Mouse (Mus musculus): Measurements from ENCODE around the gene Cnot1. TPM values are rescaled to one million over a fixed set of nuclear protein-coding genes. Genes with fewer than 3 reads are reported as not detected.

The Cnot1 gene
- 47.7 and 53.7 TPM in 2 replicates for polyA plus RNA-seq (2016; fragmentation: Nextera tagmentation; extraction: Ambion mirVana)

- Histone ChIP-seq H3K9me3 (replicated peaks) (no peaks in the 10 kb centered on the region), H3K9ac (peak within 1 kb of the TSS; percentile 98), H3K36me3 (peaks cover 29% of the 10 kb centered on the region), H3K27me3 (replicated peaks) (no peaks in the 10 kb centered on the region), H3K4me1 (peaks cover 45% of the 10 kb centered on the region), H3K27ac (peak within 1 kb of the TSS; percentile 93), H3K4me3 (peak within 1 kb of the TSS; percentile 98), H3K4me2 (peak within 1 kb of the TSS; percentile 95)
- peak; percentile 95 for ATAC-seq
- WGBS (ENCODE audit: insufficient replicate concordance): under 1% methylated on average over 44 of the region's 44 CpGs
Measured at GRCm38 (mm10) chr8:95807331-95807843, at the start of gene Cnot1. Gene Cnot1, minus strand, starts transcription at chr8:95807464.

GRCm38 (mm10) chr8:95854174-95854573, 46.9 kb upstream of the Cnot1 start:
- H3K27ac ChIP-seq: no peak overlapping the region
- H3K9me3 ChIP-seq (replicated peaks): no peaks in the 10 kb centered on the region
- WGBS (ENCODE audit: insufficient replicate concordance): 60% methylated on average over 6 of the region's 6 CpGs
- H3K9ac ChIP-seq: no peak overlapping the region
- H3K36me3 ChIP-seq: no peaks in the 10 kb centered on the region
- H3K4me2 ChIP-seq: no peak overlapping the region
- no peak for ATAC-seq
- H3K4me3 ChIP-seq: no peak overlapping the region
- H3K27me3 ChIP-seq (replicated peaks): no peaks in the 10 kb centered on the region
- H3K4me1 ChIP-seq: peaks cover 17% of the 10 kb centered on the region

GRCm38 (mm10) chr8:95853102-95853843, 46.0 kb upstream of the Cnot1 start, which contains the start of gene Slc38a7:
Gene Slc38a7, minus strand, starts transcription at chr8:95853539.
- peak; percentile 85 for ATAC-seq

GRCm38 (mm10) chr8:95852290-95852689, 45.0 kb upstream of the Cnot1 start:
- Histone ChIP-seq H3K4me2 (peak overlapping the region; percentile 77), H3K36me3 (0 out of 2 replicates have a peak, but pooled peaks cover 4% of the 10 kb centered on the region), H3K27me3 (replicated peaks) (no peaks in the 10 kb centered on the region), H3K9ac (peak overlapping the region; percentile 66), H3K9me3 (replicated peaks) (no peaks in the 10 kb centered on the region), H3K27ac (0 out of 2 replicates have a peak overlapping the region, but pooled peaks have one; percentile 33), H3K4me1 (peaks cover 29% of the 10 kb centered on the region), H3K4me3 (peak overlapping the region; percentile 65)
- WGBS (ENCODE audit: insufficient replicate concordance): 34% methylated on average over 4 of the region's 4 CpGs
- peak; percentile 40 for ATAC-seq

More at GRCm38 (mm10) chr8:95853102-95853843, 46.0 kb upstream of the Cnot1 start, which contains the start of gene Slc38a7:
- 13% methylated on average over 22 of the region's 22 CpGs for WGBS (ENCODE audit: insufficient replicate concordance)
- Histone ChIP-seq H3K9ac (peak within 1 kb of the TSS; percentile 66), H3K4me3 (peak within 1 kb of the TSS; percentile 65), H3K36me3 (0 out of 2 replicates have a peak, but pooled peaks cover 3% of the 10 kb centered on the region), H3K9me3 (replicated peaks) (no peaks in the 10 kb centered on the region), H3K27ac (peak within 1 kb of the TSS; percentile 33; the same call in 1 of the 2 replicates), H3K4me2 (peak within 1 kb of the TSS; percentile 77), H3K4me1 (peaks cover 24% of the 10 kb centered on the region), H3K27me3 (replicated peaks) (no peaks in the 10 kb centered on the region)

- 65% methylated on average over 2 of the region's 2 CpGs for WGBS (ENCODE audit: insufficient replicate concordance)
- ATAC-seq: no peak
- Histone ChIP-seq H3K9ac (no peak overlapping the region), H3K27me3 (replicated peaks) (no peaks in the 10 kb centered on the region), H3K36me3 (peaks cover 13% of the 10 kb centered on the region), H3K4me3 (no peak overlapping the region), H3K9me3 (replicated peaks) (no peaks in the 10 kb centered on the region), H3K4me1 (peaks cover 29% of the 10 kb centered on the region), H3K27ac (no peak overlapping the region), H3K4me2 (no peak overlapping the region)
Measured at GRCm38 (mm10) chr8:95850326-95850725, 43.1 kb upstream of the Cnot1 start.

GRCm38 (mm10) chr8:95848734-95849464, 41.6 kb upstream of the Cnot1 start:
- Histone ChIP-seq H3K27ac (no peak overlapping the region), H3K4me3 (no peak overlapping the region), H3K9me3 (replicated peaks) (no peaks in the 10 kb centered on the region), H3K9ac (no peak overlapping the region), H3K4me1 (peaks cover 29% of the 10 kb centered on the region), H3K4me2 (no peak overlapping the region), H3K27me3 (replicated peaks) (no peaks in the 10 kb centered on the region), H3K36me3 (peaks cover 24% of the 10 kb centered on the region)
- ATAC-seq: no peak
- 81% methylated on average over 19 of the region's 19 CpGs for WGBS (ENCODE audit: insufficient replicate concordance)

GRCm38 (mm10) chr8:95848061-95848551, 40.8 kb upstream of the Cnot1 start:
- H3K9ac ChIP-seq: no peak overlapping the region
- no peak overlapping the region for H3K4me3 ChIP-seq
- 61% methylated on average over 24 of the region's 24 CpGs for WGBS (ENCODE audit: insufficient replicate concordance)
- H3K9me3 ChIP-seq (replicated peaks): no peaks in the 10 kb centered on the region
- H3K36me3 ChIP-seq: peaks cover 32% of the 10 kb centered on the region
- no peak overlapping the region for H3K4me2 ChIP-seq
- H3K27me3 ChIP-seq (replicated peaks): no peaks in the 10 kb centered on the region
- no peak overlapping the region for H3K27ac ChIP-seq
- H3K4me1 ChIP-seq: peaks cover 26% of the 10 kb centered on the region
- no peak for ATAC-seq

GRCm38 (mm10) chr8:95845026-95845425, 37.8 kb upstream of the Cnot1 start:
- no peak overlapping the region for H3K27ac ChIP-seq
- no peak overlapping the region for H3K4me2 ChIP-seq
- no peak overlapping the region for H3K9ac ChIP-seq
- H3K4me1 ChIP-seq: peaks cover 12% of the 10 kb centered on the region; the same call in 1 of the 2 replicates
- ATAC-seq: no peak
- 76% methylated on average over 7 of the region's 7 CpGs for WGBS (ENCODE audit: insufficient replicate concordance)
- H3K36me3 ChIP-seq: peaks cover 53% of the 10 kb centered on the region
- no peak overlapping the region for H3K4me3 ChIP-seq
- H3K9me3 ChIP-seq (replicated peaks): no peaks in the 10 kb centered on the region
- H3K27me3 ChIP-seq (replicated peaks): no peaks in the 10 kb centered on the region

- Histone ChIP-seq H3K4me2 (no peak overlapping the region), H3K9ac (no peak overlapping the region), H3K9me3 (replicated peaks) (no peaks in the 10 kb centered on the region), H3K27me3 (replicated peaks) (no peaks in the 10 kb centered on the region), H3K36me3 (peaks cover 57% of the 10 kb centered on the region), H3K4me1 (peaks cover 10% of the 10 kb centered on the region; the same call in 1 of the 2 replicates), H3K4me3 (no peak overlapping the region), H3K27ac (no peak overlapping the region)
- no peak for ATAC-seq
- WGBS (ENCODE audit: insufficient replicate concordance): 90% methylated on average over 6 of the region's 6 CpGs
Measured at GRCm38 (mm10) chr8:95843968-95844367, 36.7 kb upstream of the Cnot1 start.

- Histone ChIP-seq H3K9ac (no peak overlapping the region), H3K27me3 (replicated peaks) (no peaks in the 10 kb centered on the region), H3K4me3 (no peak overlapping the region), H3K4me2 (no peak overlapping the region), H3K27ac (no peak overlapping the region), H3K9me3 (replicated peaks) (no peaks in the 10 kb centered on the region), H3K4me1 (no peaks in the 10 kb centered on the region), H3K36me3 (peaks cover 65% of the 10 kb centered on the region)
- 81% methylated on average over 15 of the region's 15 CpGs for WGBS (ENCODE audit: insufficient replicate concordance)
- no peak for ATAC-seq
Measured at GRCm38 (mm10) chr8:95841436-95841835, 34.2 kb upstream of the Cnot1 start.

- 96% methylated on average over 4 of the region's 4 CpGs for WGBS (ENCODE audit: insufficient replicate concordance)
Measured at GRCm38 (mm10) chr8:95839289-95839688, 32.0 kb upstream of the Cnot1 start.

More at GRCm38 (mm10) chr8:95839289-95839688, 32.0 kb upstream of the Cnot1 start:
- no peak overlapping the region for H3K9ac ChIP-seq
- H3K27me3 ChIP-seq (replicated peaks): no peaks in the 10 kb centered on the region
- ATAC-seq: no peak
- no peak overlapping the region for H3K4me2 ChIP-seq
- no peak overlapping the region for H3K4me3 ChIP-seq
- H3K4me1 ChIP-seq: 0 out of 2 replicates have a peak, but pooled peaks cover 3% of the 10 kb centered on the region
- H3K27ac ChIP-seq: no peak overlapping the region
- no peaks in the 10 kb centered on the region for H3K9me3 ChIP-seq (replicated peaks)
- H3K36me3 ChIP-seq: peaks cover 47% of the 10 kb centered on the region

Measured in liver, embryonic 12.5 days (tissue).